Mouse (Mus musculus) layer of hippocampus, adult 11-12 months (tissue): Measurements from ENCODE around the gene 4930426L09Rik.

Experiments
- DNase-seq: peaks from one replicate; pipeline ENCODE4 v3.0.0; 2022; ENCODE audit warnings: low spot score

4930426L09Rik gene

GRCm38 (mm10) chr2:19016839-19017238, 18.7 kb downstream of the 4930426L09Rik start:
- no peak for DNase-seq

- DNase-seq: no peak
Observed at GRCm38 (mm10) chr2:19018034-19018433, 19.9 kb downstream of the 4930426L09Rik start.

- no peak for DNase-seq
Observed at GRCm38 (mm10) chr2:19024807-19025206, 26.7 kb downstream of the 4930426L09Rik start.

- DNase-seq: no peak
Observed at GRCm38 (mm10) chr2:19037430-19037829, 39.3 kb downstream of the 4930426L09Rik start.

GRCm38 (mm10) chr2:19037907-19038570, 39.9 kb downstream of the 4930426L09Rik start:
- DNase-seq: no peak

- no peak for DNase-seq
Observed at GRCm38 (mm10) chr2:19048225-19048624, 50.1 kb downstream of the 4930426L09Rik start.

GRCm38 (mm10) chr2:19049341-19049740, 51.2 kb downstream of the 4930426L09Rik start:
- no peak for DNase-seq
